Mouse (Mus musculus): Measurements from ENCODE around the gene Nab2. TPM values are rescaled to one million over a fixed set of nuclear protein-coding genes. Genes with fewer than 3 reads are reported as not detected.

The Nab2 gene
- polyA plus RNA-seq, 1 experiment from 2014 or later = 5.7 TPM

GRCm38 (mm10) chr10:127617294-127617693 lies 51.1 kb downstream of the Nab2 start:
- peak overlapping the region; percentile 59 for H3K27ac ChIP-seq (ENCODE audit: low read depth, low read length)
- no peak overlapping the region for H3K9ac ChIP-seq (ENCODE audit: low read depth, low read length)
- H3K9me3 ChIP-seq (ENCODE audit: control insufficient read depth, low read length) = no peaks in the 10 kb centered on the region
- 42% methylated on average over 4 of the region's 4 CpGs for WGBS
- ATAC-seq (replicated peaks; ENCODE audit: low FRiP score) (no peak), DNase-seq (ENCODE audit: low spot score) (no peak)
- peaks cover 60% of the 10 kb centered on the region for H3K4me1 ChIP-seq (replicated peaks; ENCODE audit: control insufficient read depth, insufficient read depth, low read length)
- peak overlapping the region; percentile 84 for H3K4me2 ChIP-seq
- H3K4me3 ChIP-seq (ENCODE audit: low read depth, low read length) = 0 out of 2 replicates have a peak overlapping the region, but pooled peaks have one; percentile 15
- peaks cover 52% of the 10 kb centered on the region for H3K27me3 ChIP-seq (replicated peaks; ENCODE audit: control insufficient read depth, insufficient read depth, low read length)
- H3K36me3 ChIP-seq (ENCODE audit: control insufficient read depth, insufficient read depth, low read length) = peaks cover under 1% of the 10 kb centered on the region; the same call in 1 of the 2 replicates

GRCm38 (mm10) chr10:127616261-127616679 lies 52.1 kb downstream of the Nab2 start:
- DNase-seq (ENCODE audit: low spot score) = no peak
- no peak for ATAC-seq (replicated peaks; ENCODE audit: low FRiP score)
- Histone ChIP-seq H3K9me3 (ENCODE audit: control insufficient read depth, low read length) (no peaks in the 10 kb centered on the region), H3K27me3 (replicated peaks; ENCODE audit: control insufficient read depth, insufficient read depth, low read length) (peaks cover 49% of the 10 kb centered on the region), H3K4me1 (replicated peaks; ENCODE audit: control insufficient read depth, insufficient read depth, low read length) (peaks cover 57% of the 10 kb centered on the region), H3K36me3 (ENCODE audit: control insufficient read depth, insufficient read depth, low read length) (peaks cover 7% of the 10 kb centered on the region), H3K4me2 (0 out of 2 replicates have a peak overlapping the region, but pooled peaks have one; percentile 7), H3K27ac (ENCODE audit: low read depth, low read length) (peak overlapping the region; percentile 56; the same call in 1 of the 2 replicates), H3K4me3 (ENCODE audit: low read depth, low read length) (no peak overlapping the region), H3K9ac (ENCODE audit: low read depth, low read length) (no peak overlapping the region)
- 33% methylated on average over 7 of the region's 7 CpGs for WGBS

GRCm38 (mm10) chr10:127615591-127615990 lies 52.8 kb downstream of the Nab2 start:
- H3K27me3 ChIP-seq (replicated peaks; ENCODE audit: control insufficient read depth, insufficient read depth, low read length) = peaks cover 44% of the 10 kb centered on the region
- DNase-seq (ENCODE audit: low spot score) (no peak), ATAC-seq (replicated peaks; ENCODE audit: low FRiP score) (no peak)
- 74% methylated on average over 3 of the region's 3 CpGs for WGBS
- no peaks in the 10 kb centered on the region for H3K9me3 ChIP-seq (ENCODE audit: control insufficient read depth, low read length)
- no peak overlapping the region for H3K4me3 ChIP-seq (ENCODE audit: low read depth, low read length)
- peak overlapping the region; percentile 56; the same call in 1 of the 2 replicates for H3K27ac ChIP-seq (ENCODE audit: low read depth, low read length)
- peaks cover 57% of the 10 kb centered on the region for H3K4me1 ChIP-seq (replicated peaks; ENCODE audit: control insufficient read depth, insufficient read depth, low read length)
- no peak overlapping the region for H3K4me2 ChIP-seq
- H3K9ac ChIP-seq (ENCODE audit: low read depth, low read length) = no peak overlapping the region
- peaks cover 7% of the 10 kb centered on the region for H3K36me3 ChIP-seq (ENCODE audit: control insufficient read depth, insufficient read depth, low read length)

GRCm38 (mm10) chr10:127615034-127615374 lies 53.4 kb downstream of the Nab2 start:
- Histone ChIP-seq H3K4me3 (ENCODE audit: low read depth, low read length) (no peak overlapping the region), H3K4me1 (replicated peaks; ENCODE audit: control insufficient read depth, insufficient read depth, low read length) (peaks cover 57% of the 10 kb centered on the region), H3K27me3 (replicated peaks; ENCODE audit: control insufficient read depth, insufficient read depth, low read length) (peaks cover 38% of the 10 kb centered on the region), H3K9ac (ENCODE audit: low read depth, low read length) (no peak overlapping the region), H3K9me3 (ENCODE audit: control insufficient read depth, low read length) (no peaks in the 10 kb centered on the region), H3K27ac (ENCODE audit: low read depth, low read length) (peak overlapping the region; percentile 56), H3K4me2 (no peak overlapping the region), H3K36me3 (ENCODE audit: control insufficient read depth, insufficient read depth, low read length) (peaks cover 7% of the 10 kb centered on the region)
- ATAC-seq (replicated peaks; ENCODE audit: low FRiP score) (no peak), DNase-seq (ENCODE audit: low spot score) (no peak)
- 18% methylated on average over 2 of the region's 2 CpGs for WGBS

GRCm38 (mm10) chr10:127614236-127615033 lies 53.9 kb downstream of the Nab2 start:
- peaks cover 32% of the 10 kb centered on the region for H3K27me3 ChIP-seq (replicated peaks; ENCODE audit: control insufficient read depth, insufficient read depth, low read length)
- H3K9ac ChIP-seq (ENCODE audit: low read depth, low read length) = no peak overlapping the region
- H3K27ac ChIP-seq (ENCODE audit: low read depth, low read length) = peak overlapping the region; percentile 56
- ATAC-seq (replicated peaks; ENCODE audit: low FRiP score) = no peak
- no peak for DNase-seq (ENCODE audit: low spot score)
- WGBS = 25% methylated on average over 12 of the region's 12 CpGs
- no peaks in the 10 kb centered on the region for H3K9me3 ChIP-seq (ENCODE audit: control insufficient read depth, low read length)
- no peak overlapping the region for H3K4me3 ChIP-seq (ENCODE audit: low read depth, low read length)
- peaks cover 57% of the 10 kb centered on the region for H3K4me1 ChIP-seq (replicated peaks; ENCODE audit: control insufficient read depth, insufficient read depth, low read length)
- peaks cover 7% of the 10 kb centered on the region for H3K36me3 ChIP-seq (ENCODE audit: control insufficient read depth, insufficient read depth, low read length)
- 0 out of 2 replicates have a peak overlapping the region, but pooled peaks have one; percentile 19 for H3K4me2 ChIP-seq

- H3K36me3 ChIP-seq (ENCODE audit: control insufficient read depth, insufficient read depth, low read length) = peaks cover 7% of the 10 kb centered on the region
- H3K4me2 ChIP-seq = no peak overlapping the region
- peak; percentile 59 for ATAC-seq (replicated peaks; ENCODE audit: low FRiP score)
- no peaks in the 10 kb centered on the region for H3K9me3 ChIP-seq (ENCODE audit: control insufficient read depth, low read length)
- H3K4me3 ChIP-seq (ENCODE audit: low read depth, low read length) = no peak overlapping the region
- peaks cover 14% of the 10 kb centered on the region for H3K27me3 ChIP-seq (replicated peaks; ENCODE audit: control insufficient read depth, insufficient read depth, low read length)
- peaks cover 40% of the 10 kb centered on the region for H3K4me1 ChIP-seq (replicated peaks; ENCODE audit: control insufficient read depth, insufficient read depth, low read length)
- H3K27ac ChIP-seq (ENCODE audit: low read depth, low read length) = peak overlapping the region; percentile 39; the same call in 1 of the 2 replicates
- 54% methylated on average over 14 of the region's 14 CpGs for WGBS
- no peak overlapping the region for H3K9ac ChIP-seq (ENCODE audit: low read depth, low read length)
- DNase-seq (ENCODE audit: low spot score) = no peak
Observed at GRCm38 (mm10) chr10:127612079-127612775, 56.1 kb downstream of the Nab2 start.

Other genes starting within 250 kb of the Nab2 start
- 0.32 and 0.39 TPM in 2 replicates for gene Stac3, start 166.9 kb downstream of the Nab2 start, polyA plus RNA-seq (2014; fragmentation: Nextera tagmentation; extraction: Ambion mirVana)
- 34.2 TPM in 2 replicates for gene Ndufa4l2, start 153.6 kb downstream of the Nab2 start, polyA plus RNA-seq (2014; fragmentation: Nextera tagmentation; extraction: Ambion mirVana)
- gene Shmt2, start 146.1 kb downstream of the Nab2 start, polyA plus RNA-seq (2014; fragmentation: Nextera tagmentation; extraction: Ambion mirVana) = 261 and 286 TPM in 2 replicates
- 0.56 TPM in 1 of 2 replicates, not detected in the other for gene Nxph4, start 134.0 kb downstream of the Nab2 start, polyA plus RNA-seq (2014; fragmentation: Nextera tagmentation; extraction: Ambion mirVana)
- 35.7 and 36.8 TPM in 2 replicates for gene Lrp1, start 47.4 kb downstream of the Nab2 start, polyA plus RNA-seq (2014; fragmentation: Nextera tagmentation; extraction: Ambion mirVana)
- gene Stat6, start 25.6 kb downstream of the Nab2 start, polyA plus RNA-seq (2014; fragmentation: Nextera tagmentation; extraction: Ambion mirVana) = 28.7 TPM in 2 replicates
- gene Nemp1, start 1.7 kb downstream of the Nab2 start, polyA plus RNA-seq (2014; fragmentation: Nextera tagmentation; extraction: Ambion mirVana) = 10.5 and 11.2 TPM in 2 replicates
- 0.14 TPM in 1 of 2 replicates, not detected in the other for gene Myo1a, start 36.6 kb upstream of the Nab2 start, polyA plus RNA-seq (2014; fragmentation: Nextera tagmentation; extraction: Ambion mirVana)
- gene Tac2, start 55.9 kb upstream of the Nab2 start, polyA plus RNA-seq (2014; fragmentation: Nextera tagmentation; extraction: Ambion mirVana) = 11.2 and 16.0 TPM in 2 replicates
- 2.6 and 2.8 TPM in 2 replicates for gene Zbtb39, start 71.0 kb upstream of the Nab2 start, polyA plus RNA-seq (2014; fragmentation: Nextera tagmentation; extraction: Ambion mirVana)
- gene Gpr182, start 83.2 kb upstream of the Nab2 start, polyA plus RNA-seq (2014; fragmentation: Nextera tagmentation; extraction: Ambion mirVana) = 5.0 TPM in 2 replicates
- gene Rdh1, start 91.2 kb upstream of the Nab2 start, polyA plus RNA-seq (2014; fragmentation: Nextera tagmentation; extraction: Ambion mirVana) = 0.17 and 0.22 TPM in 2 replicates
- 0.19 and 0.22 TPM in 2 replicates for gene Rdh16f1, start 91.2 kb upstream of the Nab2 start, polyA plus RNA-seq (2014; fragmentation: Nextera tagmentation; extraction: Ambion mirVana)
- gene Rdh9, start 107.8 kb upstream of the Nab2 start, polyA plus RNA-seq (2014; fragmentation: Nextera tagmentation; extraction: Ambion mirVana) = not detected in 2 replicates
- not detected in 2 replicates for gene Rdh16, start 132.6 kb upstream of the Nab2 start, polyA plus RNA-seq (2014; fragmentation: Nextera tagmentation; extraction: Ambion mirVana)
- gene Rdh19, start 181.4 kb upstream of the Nab2 start, polyA plus RNA-seq (2014; fragmentation: Nextera tagmentation; extraction: Ambion mirVana) = not detected in 2 replicates
- gene Rdh16f2, start 197.9 kb upstream of the Nab2 start, polyA plus RNA-seq (2014; fragmentation: Nextera tagmentation; extraction: Ambion mirVana) = not detected in 2 replicates
- 0.14 TPM in 1 of 2 replicates, not detected in the other for gene Rdh7, start 220.2 kb upstream of the Nab2 start, polyA plus RNA-seq (2014; fragmentation: Nextera tagmentation; extraction: Ambion mirVana)
- gene Sdr9c7, start 229.9 kb upstream of the Nab2 start, polyA plus RNA-seq (2014; fragmentation: Nextera tagmentation; extraction: Ambion mirVana) = not detected in 2 replicates